In genomic region chr19:55162271-55162670, GRCm38 (mm10) we compare ENCODE assay signal across 31 mouse cellular contexts. TPM values are rescaled to one million over a fixed set of nuclear protein-coding genes. Genes with fewer than 3 reads are reported as not detected.
DNase-seq lines count a peak whose midpoint lies in the region; ATAC-seq and TF ChIP-seq lines count a peak whose summit lies in the region.
"Had no signal": no experiment of that assay in that cellular context is flagged by ENCODE, and none has a peak within 500 bp of the region (broad histone marks: within the 10 kb centered on the region; RNA-seq: fewer than 3 reads in every experiment).

No protein-coding gene starts in this region.

- H3K9ac ChIP-seq in lung, embryonic 14.5 days, result no peak overlapping the region
- H3K9ac ChIP-seq: embryonic facial prominence, embryonic 12.5 days; embryonic facial prominence, embryonic 15.5 days; forebrain, embryonic 12.5 days; forebrain, embryonic 15.5 days; heart, embryonic 12.5 days; heart, embryonic 15.5 days; hindbrain, embryonic 13.5 days; intestine, embryonic 15.5 days had no signal

- H3K27me3 ChIP-seq in lung, embryonic 14.5 days (ENCODE audit: insufficient read depth, low read length), result 0 out of 2 replicates have a peak, but pooled peaks cover 8% of the 10 kb centered on the region
- H3K27me3 ChIP-seq: embryonic facial prominence, embryonic 12.5 days; embryonic facial prominence, embryonic 15.5 days; forebrain, embryonic 12.5 days; forebrain, embryonic 15.5 days; heart, embryonic 12.5 days; heart, embryonic 15.5 days; hindbrain, embryonic 13.5 days; intestine, embryonic 15.5 days had no signal

- 53% methylated on average over 4 of the region's 4 CpGs for WGBS in lung, embryonic 14.5 days

- no peak for TF ChIP-seq CTCF in lung, embryonic 14.5 days (IDR thresholded peaks at IDR 0.05; ENCODE audit: low read depth)

- no peaks in the 10 kb centered on the region for H3K9me3 ChIP-seq in lung, embryonic 14.5 days (ENCODE audit: low read depth, low read length)
- H3K9me3 ChIP-seq: embryonic facial prominence, embryonic 12.5 days; embryonic facial prominence, embryonic 15.5 days; forebrain, embryonic 12.5 days; forebrain, embryonic 15.5 days; heart, embryonic 12.5 days; heart, embryonic 15.5 days; hindbrain, embryonic 10.5 days; hindbrain, embryonic 13.5 days; intestine, embryonic 15.5 days had no signal

- no peak overlapping the region for H3K4me3 ChIP-seq in lung, embryonic 14.5 days (ENCODE audit: low read depth, low read length)
- H3K4me3 ChIP-seq: embryonic facial prominence, embryonic 12.5 days; embryonic facial prominence, embryonic 15.5 days; forebrain, embryonic 12.5 days; forebrain, embryonic 15.5 days; heart, embryonic 12.5 days; heart, embryonic 15.5 days; hindbrain, embryonic 10.5 days; hindbrain, embryonic 13.5 days; intestine, embryonic 15.5 days had no signal

- no peak for ATAC-seq in lung, embryonic 14.5 days (ENCODE audit: insufficient read depth)
- no peak for ATAC-seq in erythroid progenitor cell, adult 5-6 weeks (replicated peaks; ENCODE audit: low FRiP score, poor library complexity, severe bottlenecking)
- ATAC-seq: CD4-positive, CD25-positive, alpha-beta regulatory T cell, adult 4 months; forebrain, embryonic 15.5 days; hindbrain, embryonic 16.5 days; intestine, embryonic 15.5 days had no signal

- H3K4me1 ChIP-seq in lung, embryonic 14.5 days (ENCODE audit: insufficient read depth), result peaks cover 7% of the 10 kb centered on the region; the same call in 1 of the 2 replicates
- H3K4me1 ChIP-seq: embryonic facial prominence, embryonic 12.5 days; embryonic facial prominence, embryonic 15.5 days; forebrain, embryonic 12.5 days; forebrain, embryonic 15.5 days; heart, embryonic 12.5 days; heart, embryonic 15.5 days; hindbrain, embryonic 13.5 days; intestine, embryonic 15.5 days had no signal

- H3K36me3 ChIP-seq in lung, embryonic 14.5 days (ENCODE audit: insufficient read depth), result no peaks in the 10 kb centered on the region
- H3K36me3 ChIP-seq: embryonic facial prominence, embryonic 12.5 days; embryonic facial prominence, embryonic 15.5 days; forebrain, embryonic 12.5 days; forebrain, embryonic 15.5 days; heart, embryonic 12.5 days; heart, embryonic 15.5 days; hindbrain, embryonic 10.5 days; hindbrain, embryonic 13.5 days; intestine, embryonic 15.5 days had no signal

- H3K27ac ChIP-seq in lung, embryonic 14.5 days (ENCODE audit: low read depth), result no peak overlapping the region
- H3K27ac ChIP-seq: embryonic facial prominence, embryonic 12.5 days; embryonic facial prominence, embryonic 15.5 days; forebrain, embryonic 12.5 days; forebrain, embryonic 15.5 days; heart, embryonic 15.5 days; hindbrain, embryonic 10.5 days; hindbrain, embryonic 13.5 days; intestine, embryonic 15.5 days had no signal

- DNase-seq in adrenal gland, postnatal 36 days, result peak; percentile 30 to 48
- DNase-seq in adrenal gland, adult 8-10 months, result no peak
- DNase-seq in lung, embryonic 14.5 days, result peak; percentile 42
- no peak for DNase-seq in lung, postnatal 4 days
- DNase-seq in urinary bladder, adult 2 months (ENCODE audit: low spot score), result peak; percentile 4
- DNase-seq in urinary bladder, postnatal 25 days (ENCODE audit: low spot score), result no peak
- peak; percentile 24 for DNase-seq in yolk sac, embryonic 10.5 days (ENCODE audit: low spot score)
- DNase-seq: adrenal gland, postnatal 25 days; cerebellum, adult 18-20 months; cerebellum, adult 9-11 months; cerebellum, postnatal 25 days; gastrocnemius, postnatal 25 days; heart, adult 18-20 months; heart, postnatal 10 days; heart, postnatal 36 days had no signal

- H3K4me2 ChIP-seq in lung, embryonic 14.5 days, result no peak overlapping the region
- H3K4me2 ChIP-seq: embryonic facial prominence, embryonic 12.5 days; embryonic facial prominence, embryonic 15.5 days; forebrain, embryonic 12.5 days; forebrain, embryonic 15.5 days; heart, embryonic 12.5 days; heart, embryonic 15.5 days; hindbrain, embryonic 13.5 days; intestine, embryonic 15.5 days had no signal

RNA-seq across cellular contexts. Expression of gene Tectb, which starts 18.3 kb away (rescaled TPM):
- 1 to 10 TPM in 1 of 2 experiments, under 1 TPM in 1; 0.40 to 1.2 TPM for total RNA-seq in adrenal gland, postnatal 36 days (2021)
- under 1 TPM in 2 of 4 experiments, not detected in 2; 0.55 to 0.66 TPM for total RNA-seq in adrenal gland, adult 8-10 months (2022)
- not detected in 2 replicates for polyA plus RNA-seq in lung, embryonic 14.5 days (2014; fragmentation: Nextera tagmentation; extraction: Ambion mirVana)
- 0.29 and 0.50 TPM in 2 replicates for polyA plus RNA-seq in urinary bladder, adult 2 months (2012; rRNA removed)
- total RNA-seq in erythroid progenitor cell, adult 5-6 weeks (2015; ENCODE audit: low replicate concordance), result not detected in 2 replicates
- total RNA-seq in erythroid progenitor cell, adult 5-6 weeks (2017; ENCODE audit: low replicate concordance), result not detected in 2 replicates
- total RNA-seq: gastrocnemius, adult 8-10 months; MEL had no signal
- polyA plus RNA-seq: C2C12; CD4-positive, CD25-positive, alpha-beta regulatory T cell, adult 4 months; cortical plate, adult 2 months; heart, embryonic 12.5 days; heart, embryonic 15.5 days; hindbrain, embryonic 10.5 days; hindbrain, embryonic 16.5 days had no signal

RNA-seq across cellular contexts. Expression of gene Gpam, which starts 35.2 kb away (rescaled TPM):
- total RNA-seq in adrenal gland, postnatal 36 days (2021), result 100 to 1,000 TPM; 183 to 606 TPM
- 100 to 1,000 TPM in 3 of 4 experiments, 10 to 100 TPM in 1; 77.4 to 450 (median 220) TPM for total RNA-seq in adrenal gland, adult 8-10 months (2022)
- polyA plus RNA-seq in lung, embryonic 14.5 days (2014; fragmentation: Nextera tagmentation; extraction: Ambion mirVana), result 29.4 and 31.0 TPM in 2 replicates
- polyA plus RNA-seq in urinary bladder, adult 2 months (2012; rRNA removed), result 65.6 and 67.5 TPM in 2 replicates
- 2.1 and 4.0 TPM in 2 replicates for total RNA-seq in erythroid progenitor cell, adult 5-6 weeks (2015; ENCODE audit: low replicate concordance)
- total RNA-seq in erythroid progenitor cell, adult 5-6 weeks (2017; ENCODE audit: low replicate concordance), result 3.9 and 4.2 TPM in 2 replicates

Comparison
In these comparisons a context has a peak if more than half of its experiments do, and no peak if none do; other contexts are left out.
1. DNase-seq: peak in adrenal gland, postnatal 36 days (2 of 2), lung, embryonic 14.5 days (single experiment), urinary bladder, adult 2 months (single experiment) and yolk sac, embryonic 10.5 days (single experiment); none in adrenal gland, adult 8-10 months (single experiment), lung, postnatal 4 days (0 of 2) and urinary bladder, postnatal 25 days (single experiment).
2. RNA of gene Gpam, which starts 35.2 kb away (total RNA-seq): 183 to 606 TPM in adrenal gland, postnatal 36 days and 77.4 to 450 TPM in adrenal gland, adult 8-10 months; 2.1 to 4.2 TPM in erythroid progenitor cell, adult 5-6 weeks; every median in the first group is over 10 times any median in the second.